In genomic region chr1:78272915-78273314, GRCm38 (mm10) we compare ENCODE assay signal across 25 mouse cellular contexts. TPM values are rescaled to one million over a fixed set of nuclear protein-coding genes. Genes with fewer than 3 reads are reported as not detected.
A peak's percentile ranks its signal among the peaks of the same experiment; 100 is the strongest.
DNase-seq lines count a peak whose midpoint lies in the region; ATAC-seq and TF ChIP-seq lines count a peak whose summit lies in the region.
"Had no signal": no experiment of that assay in that cellular context is flagged by ENCODE, and none has a peak within 500 bp of the region (broad histone marks: within the 10 kb centered on the region; RNA-seq: fewer than 3 reads in every experiment).

No protein-coding gene starts in this region.

- CTCF ChIA-PET in Patski (lab: Charles Lee) = interaction anchor here (1.3 kb wide), 1 partner anchor 22 kb away, joined by 3 read pairs; no protein-coding TSS in a partner anchor

- no peak for ATAC-seq in Patski
- ATAC-seq: CD4-positive, CD25-positive, alpha-beta regulatory T cell, adult 4 months; forebrain, embryonic 14.5 days; forebrain, embryonic 16.5 days had no signal

- POLR2A ChIA-PET in Patski (lab: Charles Lee) = no interaction called here

- DNase-seq in adrenal gland, adult 2 months = peak; percentile 17
- DNase-seq in adrenal gland, postnatal 14 days = no peak
- DNase-seq in heart, adult 11 months = peak; percentile 59
- no peak for DNase-seq in heart, adult 9 months (ENCODE audit: low spot score in 2 of 2)
- DNase-seq in Patski (ENCODE audit: low read depth, low spot score) = peak; percentile 57
- no peak for DNase-seq in yolk sac, embryonic 10.5 days (ENCODE audit: low spot score)
- DNase-seq: adrenal gland, postnatal 25 days; B cell, adult 2 months; cerebellum, adult 11 months; cerebellum, adult 18-20 months; cerebellum, adult 8-10 months; cerebellum, adult 9-11 months; cerebellum, postnatal 14 days; cerebellum, postnatal 36 days; embryo, embryonic 11 days had no signal

- no peak for TF ChIP-seq CTCF in Patski (IDR thresholded peaks at IDR 0.05)

- H3K27me3 ChIP-seq in Patski = peaks cover 3% of the 10 kb centered on the region
- H3K27me3 ChIP-seq: CH12.LX; embryonic facial prominence, embryonic 13.5 days; embryonic facial prominence, embryonic 15.5 days; forebrain, embryonic 12.5 days had no signal

- in situ Hi-C loops in Patski (cut with MboI; ENCODE audit: low pct_unique_long_range_greater_than_20kb) = no loop called here

RNA-seq across cellular contexts. Expression of gene Sgpp2, which starts 37.2 kb away (rescaled TPM):
- 1 to 10 TPM in 1 of 2 experiments, under 1 TPM in 1; 0.86 to 2.1 TPM for total RNA-seq in adrenal gland, adult 2 months (2021)
- 1.1 and 1.2 TPM in 2 replicates for polyA plus RNA-seq in adrenal gland, adult 2 months (2012; rRNA removed)
- total RNA-seq in adrenal gland, postnatal 14 days (2021) = 1.1 and 2.6 TPM in 2 replicates
- 0.09 TPM for polyA plus RNA-seq in Patski (2021)
- total RNA-seq: common myeloid progenitor, adult 5-6 weeks had no signal
- polyA plus RNA-seq: erythroblast, embryonic 14.5 days; G1E had no signal

Comparison
In these comparisons a context has a peak if more than half of its experiments do, and no peak if none do; other contexts are left out.
1. DNase-seq: peak in adrenal gland, adult 2 months (single experiment), heart, adult 11 months (single experiment) and Patski (single experiment); none in adrenal gland, postnatal 14 days (single experiment), heart, adult 9 months (0 of 2) and yolk sac, embryonic 10.5 days (single experiment).